Mouse (Mus musculus): Measurements from ENCODE around the gene Sh2b1. TPM values are rescaled to one million over a fixed set of nuclear protein-coding genes. Genes with fewer than 3 reads are reported as not detected.

Gene Sh2b1
- polyA plus RNA-seq, 1 experiment, result 43.8 TPM

- no peaks in the 10 kb centered on the region for H3K4me1 ChIP-seq (ENCODE audit: control insufficient read depth, insufficient read depth, low read length)
- TF ChIP-seq EP300 (IDR thresholded peaks at IDR 0.05; ENCODE audit: insufficient read depth, low read depth, low read length) (no peak), CTCF (IDR thresholded peaks at IDR 0.05; ENCODE audit: low read depth, low read length) (no peak), POLR2A (IDR thresholded peaks at IDR 0.05; ENCODE audit: insufficient read depth, low read length) (no peak)
- H3K4me3 ChIP-seq (ENCODE audit: low read depth, low read length), result no peak overlapping the region
- no peaks in the 10 kb centered on the region for H3K9me3 ChIP-seq (replicated peaks; ENCODE audit: control insufficient read depth, insufficient read depth, low read length, poor library complexity, severe bottlenecking)
- no peaks in the 10 kb centered on the region for H3K36me3 ChIP-seq (ENCODE audit: control insufficient read depth, insufficient read depth, low read length, poor library complexity, severe bottlenecking)
- no peak overlapping the region for H3K9ac ChIP-seq (ENCODE audit: low read depth, poor library complexity, severe bottlenecking)
- no peak overlapping the region for H3K27ac ChIP-seq (ENCODE audit: insufficient read depth, low read length)
- no peaks in the 10 kb centered on the region for H3K27me3 ChIP-seq (ENCODE audit: control insufficient read depth, insufficient read depth, low read length, poor library complexity, severe bottlenecking)
Observed at GRCm38 (mm10) chr7:126458225-126458624, 17.0 kb downstream of the Sh2b1 start.

DNA sequence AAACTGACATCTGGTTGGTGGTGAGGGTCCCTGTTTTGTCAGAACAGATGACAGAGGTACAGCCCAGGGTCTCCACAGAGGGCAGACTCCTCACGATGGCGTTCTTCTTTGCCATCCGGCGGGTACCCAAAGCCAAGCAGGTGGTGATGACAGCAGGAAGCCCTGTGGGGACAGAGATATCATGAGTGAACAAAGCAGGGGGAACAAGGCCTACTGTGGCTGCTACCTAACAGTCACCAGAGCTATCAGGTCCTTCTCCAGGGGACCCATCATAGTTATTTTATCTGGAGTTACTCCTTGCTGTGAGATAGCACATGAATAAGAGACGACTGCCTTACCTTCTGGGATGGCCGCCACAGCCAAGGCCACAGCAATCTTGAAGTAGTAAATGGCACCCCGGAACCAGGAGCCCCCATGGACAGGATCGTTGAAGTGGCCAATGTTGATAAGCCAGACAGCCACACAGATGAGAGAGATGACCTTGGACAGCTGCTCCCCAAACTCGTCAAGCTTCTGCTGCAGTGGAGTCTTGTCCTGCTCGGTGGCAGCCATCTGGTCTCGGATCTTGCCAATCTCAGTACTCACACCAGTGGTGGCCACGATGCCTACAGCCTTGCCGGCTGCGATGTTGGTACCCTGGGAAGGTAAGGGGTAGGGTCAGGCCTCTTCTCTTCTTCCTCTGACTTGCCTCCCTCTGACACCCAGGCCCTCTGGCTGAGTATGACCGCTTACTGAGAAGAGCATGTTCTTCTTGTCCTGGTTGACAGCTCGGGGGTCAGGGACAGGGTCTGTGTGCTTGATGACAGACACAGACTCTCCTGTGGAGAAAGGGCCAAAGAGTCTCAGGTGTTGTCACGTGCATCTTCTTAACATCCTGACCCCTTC, 18.6 kb downstream of the Sh2b1 start:
- Histone ChIP-seq H3K27me3 (ENCODE audit: control insufficient read depth, insufficient read depth, low read length, poor library complexity, severe bottlenecking) (no peaks in the 10 kb centered on the region), H3K9ac (ENCODE audit: low read depth, poor library complexity, severe bottlenecking) (no peak overlapping the region), H3K4me3 (ENCODE audit: low read depth, low read length) (no peak overlapping the region), H3K27ac (ENCODE audit: insufficient read depth, low read length) (no peak overlapping the region), H3K9me3 (replicated peaks; ENCODE audit: control insufficient read depth, insufficient read depth, low read length, poor library complexity, severe bottlenecking) (no peaks in the 10 kb centered on the region), H3K36me3 (ENCODE audit: control insufficient read depth, insufficient read depth, low read length, poor library complexity, severe bottlenecking) (no peaks in the 10 kb centered on the region), H3K4me1 (ENCODE audit: control insufficient read depth, insufficient read depth, low read length) (no peaks in the 10 kb centered on the region)
- TF ChIP-seq POLR2A (IDR thresholded peaks at IDR 0.05; ENCODE audit: insufficient read depth, low read length) (no peak), CTCF (IDR thresholded peaks at IDR 0.05; ENCODE audit: low read depth, low read length) (no peak), EP300 (IDR thresholded peaks at IDR 0.05; ENCODE audit: insufficient read depth, low read depth, low read length) (no peak)

DNA sequence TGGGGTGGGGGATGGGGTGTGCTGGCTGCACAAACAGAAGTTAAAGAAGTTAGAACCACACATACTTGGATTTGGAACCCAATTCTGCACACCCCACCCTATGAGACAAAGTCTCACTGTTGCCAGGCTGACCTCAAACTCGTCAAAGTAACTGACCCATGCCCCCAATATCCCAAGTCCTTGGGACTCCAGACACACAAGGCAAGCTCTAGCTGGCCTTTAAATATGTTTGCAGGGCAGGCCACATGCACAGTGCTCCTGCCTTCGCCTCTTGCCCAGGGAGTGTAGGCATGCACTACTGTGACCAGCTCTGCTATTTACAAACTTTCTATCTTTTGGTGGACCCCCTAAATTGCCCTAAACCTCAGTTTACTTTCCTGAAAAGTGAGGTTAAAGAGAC, 20.0 kb downstream of the Sh2b1 start:
- Histone ChIP-seq H3K27me3 (ENCODE audit: control insufficient read depth, insufficient read depth, low read length, poor library complexity, severe bottlenecking) (no peaks in the 10 kb centered on the region), H3K4me1 (ENCODE audit: control insufficient read depth, insufficient read depth, low read length) (no peaks in the 10 kb centered on the region), H3K27ac (ENCODE audit: insufficient read depth, low read length) (no peak overlapping the region), H3K4me3 (ENCODE audit: low read depth, low read length) (no peak overlapping the region), H3K36me3 (ENCODE audit: control insufficient read depth, insufficient read depth, low read length, poor library complexity, severe bottlenecking) (no peaks in the 10 kb centered on the region), H3K9me3 (replicated peaks; ENCODE audit: control insufficient read depth, insufficient read depth, low read length, poor library complexity, severe bottlenecking) (no peaks in the 10 kb centered on the region), H3K9ac (ENCODE audit: low read depth, poor library complexity, severe bottlenecking) (no peak overlapping the region)
- TF ChIP-seq EP300 (IDR thresholded peaks at IDR 0.05; ENCODE audit: insufficient read depth, low read depth, low read length) (no peak), CTCF (IDR thresholded peaks at IDR 0.05; ENCODE audit: low read depth, low read length) (no peak), POLR2A (IDR thresholded peaks at IDR 0.05; ENCODE audit: insufficient read depth, low read length) (no peak)

GRCm38 (mm10) chr7:126453861-126454260, 21.4 kb downstream of the Sh2b1 start:
- no peaks in the 10 kb centered on the region for H3K27me3 ChIP-seq (ENCODE audit: control insufficient read depth, insufficient read depth, low read length, poor library complexity, severe bottlenecking)
- H3K27ac ChIP-seq (ENCODE audit: insufficient read depth, low read length), result no peak overlapping the region
- no peaks in the 10 kb centered on the region for H3K4me1 ChIP-seq (ENCODE audit: control insufficient read depth, insufficient read depth, low read length)
- no peak overlapping the region for H3K9ac ChIP-seq (ENCODE audit: low read depth, poor library complexity, severe bottlenecking)
- no peaks in the 10 kb centered on the region for H3K36me3 ChIP-seq (ENCODE audit: control insufficient read depth, insufficient read depth, low read length, poor library complexity, severe bottlenecking)
- H3K4me3 ChIP-seq (ENCODE audit: low read depth, low read length), result no peak overlapping the region
- no peaks in the 10 kb centered on the region for H3K9me3 ChIP-seq (replicated peaks; ENCODE audit: control insufficient read depth, insufficient read depth, low read length, poor library complexity, severe bottlenecking)
- TF ChIP-seq EP300 (IDR thresholded peaks at IDR 0.05; ENCODE audit: insufficient read depth, low read depth, low read length), result no peak
- no peak for TF ChIP-seq CTCF (IDR thresholded peaks at IDR 0.05; ENCODE audit: low read depth, low read length)
- no peak for TF ChIP-seq POLR2A (IDR thresholded peaks at IDR 0.05; ENCODE audit: insufficient read depth, low read length)

GRCm38 (mm10) chr7:126452244-126452643, 23.0 kb downstream of the Sh2b1 start:
- H3K9ac ChIP-seq (ENCODE audit: low read depth, poor library complexity, severe bottlenecking), result no peak overlapping the region
- H3K4me3 ChIP-seq (ENCODE audit: low read depth, low read length), result no peak overlapping the region
- no peaks in the 10 kb centered on the region for H3K27me3 ChIP-seq (ENCODE audit: control insufficient read depth, insufficient read depth, low read length, poor library complexity, severe bottlenecking)
- no peaks in the 10 kb centered on the region for H3K36me3 ChIP-seq (ENCODE audit: control insufficient read depth, insufficient read depth, low read length, poor library complexity, severe bottlenecking)
- no peak overlapping the region for H3K27ac ChIP-seq (ENCODE audit: insufficient read depth, low read length)
- H3K9me3 ChIP-seq (replicated peaks; ENCODE audit: control insufficient read depth, insufficient read depth, low read length, poor library complexity, severe bottlenecking), result no peaks in the 10 kb centered on the region
- no peaks in the 10 kb centered on the region for H3K4me1 ChIP-seq (ENCODE audit: control insufficient read depth, insufficient read depth, low read length)
- no peak for TF ChIP-seq EP300 (IDR thresholded peaks at IDR 0.05; ENCODE audit: insufficient read depth, low read depth, low read length)
- TF ChIP-seq POLR2A (IDR thresholded peaks at IDR 0.05; ENCODE audit: insufficient read depth, low read length), result no peak
- no peak for TF ChIP-seq CTCF (IDR thresholded peaks at IDR 0.05; ENCODE audit: low read depth, low read length)

DNA sequence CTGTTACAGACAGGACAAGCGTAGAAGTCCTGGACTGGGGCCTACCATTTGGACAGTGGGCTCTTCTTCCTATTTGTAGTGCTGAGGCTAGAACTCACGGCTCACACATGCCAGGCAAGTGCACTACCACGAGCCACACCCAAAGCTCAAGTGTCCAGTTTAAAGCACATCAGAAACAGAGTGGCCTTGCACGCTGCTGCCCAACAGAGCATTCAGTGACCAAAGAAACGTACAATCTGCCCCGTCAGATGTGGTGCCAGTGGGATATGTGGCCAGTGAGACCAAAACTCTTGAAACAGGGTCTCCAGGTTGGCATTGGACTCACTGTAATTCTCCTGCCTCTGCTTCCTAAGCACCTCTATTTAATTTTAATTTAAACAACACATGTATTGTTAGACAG, 24.6 kb downstream of the Sh2b1 start:
- no peak overlapping the region for H3K9ac ChIP-seq (ENCODE audit: low read depth, poor library complexity, severe bottlenecking)
- H3K9me3 ChIP-seq (replicated peaks; ENCODE audit: control insufficient read depth, insufficient read depth, low read length, poor library complexity, severe bottlenecking), result no peaks in the 10 kb centered on the region
- no peak overlapping the region for H3K27ac ChIP-seq (ENCODE audit: insufficient read depth, low read length)
- H3K4me3 ChIP-seq (ENCODE audit: low read depth, low read length), result no peak overlapping the region
- H3K4me1 ChIP-seq (ENCODE audit: control insufficient read depth, insufficient read depth, low read length), result no peaks in the 10 kb centered on the region
- TF ChIP-seq EP300 (IDR thresholded peaks at IDR 0.05; ENCODE audit: insufficient read depth, low read depth, low read length) (no peak), POLR2A (IDR thresholded peaks at IDR 0.05; ENCODE audit: insufficient read depth, low read length) (no peak), CTCF (IDR thresholded peaks at IDR 0.05; ENCODE audit: low read depth, low read length) (no peak)
- no peaks in the 10 kb centered on the region for H3K36me3 ChIP-seq (ENCODE audit: control insufficient read depth, insufficient read depth, low read length, poor library complexity, severe bottlenecking)
- no peaks in the 10 kb centered on the region for H3K27me3 ChIP-seq (ENCODE audit: control insufficient read depth, insufficient read depth, low read length, poor library complexity, severe bottlenecking)

All from ES-Bruce4 (cell line).